Mouse (Mus musculus) kidney, adult 2 months (tissue): ENCODE results near the gene Sh2b1. TPM values are rescaled to one million over a fixed set of nuclear protein-coding genes. Genes with fewer than 3 reads are reported as not detected.

ENCODE experiments used
- DNase-seq: peaks from one replicate; pipeline ENCODE4 v3.0.0; 2021
- H3K27ac ChIP-seq: fragments of 200-500 bp; 2 replicates; pipeline ENCODE4 v1.5.1; 2012; ENCODE audit warnings: low read depth, low read length, control low read depth, inconsistent platforms; ENCODE audit not compliant: insufficient read depth
- H3K27me3 ChIP-seq: fragments of 200-500 bp; replicated peaks from 2 replicates; pipeline ENCODE4 v1.6.1; 2012; ENCODE audit warnings: mild to moderate bottlenecking, moderate library complexity, low read length, inconsistent platforms; ENCODE audit not compliant: control insufficient read depth, insufficient read depth
- H3K36me3 ChIP-seq: fragments of 200-500 bp; 2 replicates; pipeline ENCODE4 v1.6.1; 2012; ENCODE audit warnings: mild to moderate bottlenecking, moderate library complexity, low read length, inconsistent platforms; ENCODE audit not compliant: control insufficient read depth, insufficient read depth
- H3K4me1 ChIP-seq: fragments of 200-500 bp; 2 replicates; pipeline ENCODE4 v1.6.1; 2011; ENCODE audit warnings: low read length; ENCODE audit not compliant: control insufficient read depth, insufficient read depth
- H3K4me3 ChIP-seq: fragments of 200-500 bp; 2 replicates; pipeline ENCODE4 v1.5.1; 2011; ENCODE audit warnings: mild to moderate bottlenecking, low read depth, low read length, control low read depth; ENCODE audit not compliant: insufficient read depth
- CTCF ChIP-seq: fragments of 200-500 bp; conservative IDR thresholded peaks from 2 replicates; pipeline ENCODE4 v1.5.1; 2011; ENCODE audit warnings: low read depth, mild to moderate bottlenecking, control low read depth, low read length, moderate library complexity, mixed read lengths; ENCODE audit not compliant: insufficient read depth, insufficient read length
- POLR2A ChIP-seq: fragments of 200-500 bp; IDR thresholded peaks from one replicate; pipeline ENCODE4 v1.6.1; 2011; ENCODE audit warnings: low read depth, low read length, control low read depth
- WGBS: fragments of 180-500 bp; shearing (Covaris S2); methylation state at CpG from one replicate; pipeline ENCODE4 v1.1.7; 2018; 5-methylcytosine and 5-hydroxymethylcytosine counted together
- polyA plus RNA-seq: library from polyadenylated mRNA; depleted of rRNA; stranded (reverse); fragments of >200 nt; gene quantifications from 2 replicates; pipeline ENCODE4 v1.2.3, GENCODE M21; 2012

Gene Sh2b1
- polyA plus RNA-seq, 1 experiment: 62.8 TPM

GRCm38 (mm10) chr7:126503273-126503878 lies 28.2 kb upstream of the Sh2b1 start, which contains the start of gene Atxn2l:
Gene Atxn2l, minus strand, starts transcription at chr7:126503437.
- Histone ChIP-seq H3K4me1 (peaks cover 4% of the 10 kb centered on the region; the same call in 1 of the 2 replicates), H3K27ac (peak within 1 kb of the TSS; percentile 90), H3K27me3 (no peaks in the 10 kb centered on the region), H3K4me3 (peak within 1 kb of the TSS; percentile 99), H3K36me3 (peaks cover 8% of the 10 kb centered on the region)
- TF ChIP-seq POLR2A (no peak), CTCF (peak; percentile 56; the same call in 1 of the 2 replicates)
- DNase-seq: peak; percentile 99
- 2% methylated on average over 65 of the region's 72 CpGs for WGBS

GRCm38 (mm10) chr7:126502751-126503150 lies 27.5 kb upstream of the Sh2b1 start:
- Histone ChIP-seq H3K27me3 (no peaks in the 10 kb centered on the region), H3K27ac (peak overlapping the region; percentile 90), H3K4me3 (peak overlapping the region; percentile 99), H3K4me1 (peaks cover 4% of the 10 kb centered on the region; the same call in 1 of the 2 replicates), H3K36me3 (peaks cover 11% of the 10 kb centered on the region)
- no peak for DNase-seq
- under 1% methylated on average over 39 of the region's 40 CpGs for WGBS
- TF ChIP-seq POLR2A: no peak
- TF ChIP-seq CTCF: no peak

- peaks cover 4% of the 10 kb centered on the region; the same call in 1 of the 2 replicates for H3K4me1 ChIP-seq
- peak overlapping the region; percentile 92 for H3K27ac ChIP-seq
- peaks cover 12% of the 10 kb centered on the region for H3K36me3 ChIP-seq
- peak; percentile 1 for TF ChIP-seq POLR2A
- no peak for TF ChIP-seq CTCF
- peak overlapping the region; percentile 99 for H3K4me3 ChIP-seq
- no peaks in the 10 kb centered on the region for H3K27me3 ChIP-seq
- DNase-seq: peak; percentile 95
- WGBS: under 1% methylated on average over 57 of the region's 57 CpGs
These were observed 27.0 kb upstream of the Sh2b1 start for GRCm38 (mm10) chr7:126502023-126502741.

- no peak for TF ChIP-seq POLR2A
- TF ChIP-seq CTCF: no peak
- DNase-seq: no peak
- Histone ChIP-seq H3K27me3 (no peaks in the 10 kb centered on the region), H3K4me3 (peak overlapping the region; percentile 99), H3K36me3 (peaks cover 12% of the 10 kb centered on the region), H3K27ac (peak overlapping the region; percentile 92), H3K4me1 (peaks cover 4% of the 10 kb centered on the region; the same call in 1 of the 2 replicates)
- WGBS: 1% methylated on average over 9 of the region's 9 CpGs
These were observed 26.4 kb upstream of the Sh2b1 start for GRCm38 (mm10) chr7:126501684-126502022.

- whole genome bisulfite sequencing: 92% methylated on average over 7 of the region's 7 CpGs
- no peaks in the 10 kb centered on the region for H3K27me3 ChIP-seq
- peaks cover 4% of the 10 kb centered on the region; the same call in 1 of the 2 replicates for H3K4me1 ChIP-seq
- H3K36me3 ChIP-seq: peaks cover 27% of the 10 kb centered on the region
- no peak for DNase-seq
- H3K27ac ChIP-seq: no peak overlapping the region
- no peak for TF ChIP-seq CTCF
- no peak for TF ChIP-seq POLR2A
- no peak overlapping the region for H3K4me3 ChIP-seq
These were observed 24.2 kb upstream of the Sh2b1 start for GRCm38 (mm10) chr7:126499416-126499815.

GRCm38 (mm10) chr7:126497966-126498365 lies 22.7 kb upstream of the Sh2b1 start:
- TF ChIP-seq CTCF (no peak), POLR2A (no peak)
- no peak overlapping the region for H3K27ac ChIP-seq
- no peaks in the 10 kb centered on the region for H3K27me3 ChIP-seq
- H3K4me3 ChIP-seq: no peak overlapping the region
- H3K4me1 ChIP-seq: peaks cover 2% of the 10 kb centered on the region; the same call in 1 of the 2 replicates
- WGBS: 90% methylated on average over 12 of the region's 12 CpGs
- peaks cover 27% of the 10 kb centered on the region for H3K36me3 ChIP-seq
- DNase-seq: no peak

- TF ChIP-seq CTCF (no peak), POLR2A (no peak)
- 85% methylated on average over 5 of the region's 5 CpGs for WGBS
- Histone ChIP-seq H3K27me3 (no peaks in the 10 kb centered on the region), H3K27ac (no peak overlapping the region), H3K4me3 (no peak overlapping the region), H3K4me1 (peaks cover 2% of the 10 kb centered on the region; the same call in 1 of the 2 replicates), H3K36me3 (peaks cover 33% of the 10 kb centered on the region)
- DNase-seq: no peak
These were observed 21.3 kb upstream of the Sh2b1 start for GRCm38 (mm10) chr7:126496475-126496874.
